Mouse (Mus musculus): ENCODE data around the gene Shisal1. TPM values are rescaled to one million over a fixed set of nuclear protein-coding genes. Genes with fewer than 3 reads are reported as not detected.

Gene Shisal1
- polyA plus RNA-seq, 1 experiment from 2014 or later: 0.51 TPM

- ATAC-seq (ENCODE audit: insufficient number of reproducible peaks, low FRiP score): no peak
- Histone ChIP-seq H3K9ac (no peak overlapping the region), H3K9me3 (replicated peaks) (no peaks in the 10 kb centered on the region), H3K4me2 (no peak overlapping the region), H3K27ac (ENCODE audit: poor library complexity, severe bottlenecking) (no peak overlapping the region), H3K4me1 (replicated peaks) (no peaks in the 10 kb centered on the region), H3K4me3 (no peak overlapping the region), H3K27me3 (replicated peaks) (peaks cover 38% of the 10 kb centered on the region), H3K36me3 (no peaks in the 10 kb centered on the region)
- WGBS: 63% methylated on average over 4 of the region's 4 CpGs
Observed at GRCm38 (mm10) chr15:84398617-84399016, 48.3 kb downstream of the Shisal1 start.

DNA sequence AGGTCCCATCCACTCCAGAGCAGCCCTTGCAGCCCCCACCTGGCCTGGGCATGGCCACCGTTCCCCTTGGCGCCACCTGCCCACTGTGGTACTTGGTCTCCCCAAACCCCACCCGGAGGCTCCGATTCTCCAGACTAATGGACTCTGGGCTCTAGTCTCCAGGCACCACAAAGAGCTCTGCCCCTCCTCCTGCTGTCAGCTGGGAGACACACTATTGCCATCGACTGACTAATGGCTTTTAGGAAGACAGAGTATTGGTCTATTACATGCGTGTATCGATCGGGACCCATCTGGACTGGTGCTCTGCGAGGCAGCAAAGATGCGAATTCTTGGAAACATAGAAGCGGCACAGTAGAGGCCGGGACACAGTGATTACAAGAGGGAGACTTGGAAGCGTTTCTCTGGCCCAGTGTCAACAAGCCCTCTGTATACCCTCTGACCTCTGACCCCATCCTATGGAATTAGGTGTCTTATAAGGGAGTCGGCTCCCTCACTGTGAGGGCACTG lies 49.2 kb downstream of the Shisal1 start:
- no peak overlapping the region for H3K27ac ChIP-seq (ENCODE audit: poor library complexity, severe bottlenecking)
- peaks cover 30% of the 10 kb centered on the region; the same call in 1 of the 2 replicates for H3K27me3 ChIP-seq (replicated peaks)
- no peaks in the 10 kb centered on the region for H3K9me3 ChIP-seq (replicated peaks)
- ATAC-seq (ENCODE audit: insufficient number of reproducible peaks, low FRiP score): no peak
- WGBS: 82% methylated on average over 14 of the region's 14 CpGs
- no peak overlapping the region for H3K4me3 ChIP-seq
- no peak overlapping the region for H3K9ac ChIP-seq
- no peaks in the 10 kb centered on the region for H3K36me3 ChIP-seq
- no peaks in the 10 kb centered on the region for H3K4me1 ChIP-seq (replicated peaks)
- no peak overlapping the region for H3K4me2 ChIP-seq

DNA sequence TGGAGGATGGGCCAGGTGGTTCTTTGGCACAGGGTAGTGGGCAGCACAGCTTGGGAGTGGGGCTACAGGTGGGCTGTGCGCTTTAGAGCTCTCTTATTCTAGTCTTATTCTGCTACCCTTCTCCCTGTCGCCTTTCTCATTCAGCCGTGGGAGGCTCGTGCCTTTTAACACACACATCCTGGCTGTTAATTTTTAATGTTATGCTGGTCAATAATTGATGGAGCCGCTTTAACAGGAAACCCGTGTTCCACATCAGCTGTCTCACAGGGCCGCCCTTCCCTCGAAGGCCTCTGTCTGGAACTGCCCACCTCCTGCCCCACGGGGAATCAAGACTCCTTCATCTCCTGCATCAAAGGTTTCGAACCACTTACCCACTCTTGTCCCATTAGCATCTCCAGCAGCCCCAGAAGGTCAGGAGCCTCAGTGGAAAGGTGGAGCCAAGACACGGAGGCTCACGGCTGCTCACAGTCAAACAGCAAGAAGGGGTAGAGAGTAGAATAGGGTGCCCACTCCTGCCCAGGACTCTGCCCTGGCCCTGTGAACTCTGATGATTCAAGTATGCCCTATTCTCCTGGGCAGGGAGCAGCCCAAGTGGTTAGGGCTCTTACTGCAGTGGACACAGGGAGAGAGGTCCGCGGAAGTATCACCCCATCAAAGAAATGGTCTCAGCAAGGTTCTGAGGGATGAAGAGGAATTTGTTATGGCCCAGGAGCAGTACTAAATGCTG lies 51.4 kb downstream of the Shisal1 start:
- Histone ChIP-seq H3K36me3 (no peaks in the 10 kb centered on the region), H3K4me1 (replicated peaks) (no peaks in the 10 kb centered on the region), H3K4me2 (no peak overlapping the region), H3K9ac (no peak overlapping the region), H3K9me3 (replicated peaks) (no peaks in the 10 kb centered on the region), H3K27ac (ENCODE audit: poor library complexity, severe bottlenecking) (no peak overlapping the region), H3K4me3 (no peak overlapping the region), H3K27me3 (replicated peaks) (0 out of 2 replicates have a peak, but pooled peaks cover 16% of the 10 kb centered on the region)
- no peak for ATAC-seq (ENCODE audit: insufficient number of reproducible peaks, low FRiP score)
- WGBS: 82% methylated on average over 14 of the region's 14 CpGs

DNA sequence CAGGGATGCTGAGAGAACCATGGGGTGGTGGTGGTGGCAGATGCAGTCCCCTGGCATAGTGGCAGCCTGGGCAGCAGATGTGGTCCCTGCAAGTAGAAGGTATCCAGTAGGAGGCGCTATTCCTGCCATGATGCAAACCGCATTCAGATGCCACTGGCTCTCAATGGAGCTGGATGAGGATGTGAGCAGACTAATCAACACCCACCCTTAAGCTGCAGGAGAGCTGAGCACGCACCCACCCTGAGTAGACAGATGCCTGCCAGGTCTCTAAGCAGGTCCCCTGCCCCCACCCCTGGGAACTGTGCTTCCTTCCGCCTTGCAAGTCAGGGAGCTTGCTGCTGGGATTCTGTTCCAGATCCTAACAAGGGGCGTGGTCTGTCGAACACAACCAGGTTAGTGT lies 53.6 kb downstream of the Shisal1 start:
- H3K9ac ChIP-seq: no peak overlapping the region
- ATAC-seq (ENCODE audit: insufficient number of reproducible peaks, low FRiP score): no peak
- no peak overlapping the region for H3K27ac ChIP-seq (ENCODE audit: poor library complexity, severe bottlenecking)
- H3K27me3 ChIP-seq (replicated peaks): 0 out of 2 replicates have a peak, but pooled peaks cover 11% of the 10 kb centered on the region
- H3K4me3 ChIP-seq: no peak overlapping the region
- no peak overlapping the region for H3K4me2 ChIP-seq
- 37% methylated on average over 6 of the region's 6 CpGs for WGBS
- peaks cover 7% of the 10 kb centered on the region; the same call in 1 of the 2 replicates for H3K9me3 ChIP-seq (replicated peaks)
- no peaks in the 10 kb centered on the region for H3K36me3 ChIP-seq
- no peaks in the 10 kb centered on the region for H3K4me1 ChIP-seq (replicated peaks)

DNA sequence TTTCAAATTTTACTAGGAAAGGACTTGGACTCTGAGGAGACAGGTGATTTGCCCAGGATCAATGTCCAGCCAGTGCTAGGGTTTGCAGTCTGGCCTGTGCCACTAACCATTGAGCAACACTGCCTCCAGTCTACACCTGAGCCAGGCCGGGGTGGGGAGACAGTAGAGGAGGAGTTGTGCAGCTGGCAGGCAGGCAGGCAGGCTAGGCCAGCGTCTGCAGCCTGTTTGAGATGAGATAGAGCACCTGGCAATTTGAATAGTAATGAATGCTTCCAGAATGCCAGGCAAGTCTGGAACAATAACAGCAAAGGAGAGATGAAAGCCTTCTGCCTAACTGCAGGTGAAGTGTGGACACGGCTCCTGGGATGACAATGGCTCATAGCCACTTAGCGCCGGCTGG lies 54.1 kb downstream of the Shisal1 start:
- no peak overlapping the region for H3K4me3 ChIP-seq
- 65% methylated on average over 5 of the region's 5 CpGs for WGBS
- H3K36me3 ChIP-seq: no peaks in the 10 kb centered on the region
- H3K9me3 ChIP-seq (replicated peaks): peaks cover 12% of the 10 kb centered on the region
- 0 out of 2 replicates have a peak, but pooled peaks cover 11% of the 10 kb centered on the region for H3K27me3 ChIP-seq (replicated peaks)
- no peak overlapping the region for H3K9ac ChIP-seq
- no peaks in the 10 kb centered on the region for H3K4me1 ChIP-seq (replicated peaks)
- H3K4me2 ChIP-seq: no peak overlapping the region
- no peak for ATAC-seq (ENCODE audit: insufficient number of reproducible peaks, low FRiP score)
- no peak overlapping the region for H3K27ac ChIP-seq (ENCODE audit: poor library complexity, severe bottlenecking)

- no peak overlapping the region for H3K4me3 ChIP-seq
- no peak overlapping the region for H3K27ac ChIP-seq (ENCODE audit: poor library complexity, severe bottlenecking)
- H3K4me2 ChIP-seq: no peak overlapping the region
- H3K27me3 ChIP-seq (replicated peaks): 0 out of 2 replicates have a peak, but pooled peaks cover 11% of the 10 kb centered on the region
- no peak for ATAC-seq (ENCODE audit: insufficient number of reproducible peaks, low FRiP score)
- no peaks in the 10 kb centered on the region for H3K4me1 ChIP-seq (replicated peaks)
- no peaks in the 10 kb centered on the region for H3K36me3 ChIP-seq
- 85% methylated on average over 4 of the region's 4 CpGs for WGBS
- H3K9ac ChIP-seq: no peak overlapping the region
- H3K9me3 ChIP-seq (replicated peaks): peaks cover 19% of the 10 kb centered on the region
Observed at GRCm38 (mm10) chr15:84392131-84392530, 54.8 kb downstream of the Shisal1 start.

GRCm38 (mm10) chr15:84388698-84389131 lies 58.2 kb downstream of the Shisal1 start:
- H3K36me3 ChIP-seq: no peaks in the 10 kb centered on the region
- ATAC-seq (ENCODE audit: insufficient number of reproducible peaks, low FRiP score): no peak
- no peak overlapping the region for H3K9ac ChIP-seq
- H3K27me3 ChIP-seq (replicated peaks): no peaks in the 10 kb centered on the region
- H3K9me3 ChIP-seq (replicated peaks): peaks cover 25% of the 10 kb centered on the region
- H3K4me3 ChIP-seq: no peak overlapping the region
- H3K27ac ChIP-seq (ENCODE audit: poor library complexity, severe bottlenecking): no peak overlapping the region
- H3K4me1 ChIP-seq (replicated peaks): no peaks in the 10 kb centered on the region
- WGBS: 81% methylated on average over 8 of the region's 8 CpGs
- no peak overlapping the region for H3K4me2 ChIP-seq

DNA sequence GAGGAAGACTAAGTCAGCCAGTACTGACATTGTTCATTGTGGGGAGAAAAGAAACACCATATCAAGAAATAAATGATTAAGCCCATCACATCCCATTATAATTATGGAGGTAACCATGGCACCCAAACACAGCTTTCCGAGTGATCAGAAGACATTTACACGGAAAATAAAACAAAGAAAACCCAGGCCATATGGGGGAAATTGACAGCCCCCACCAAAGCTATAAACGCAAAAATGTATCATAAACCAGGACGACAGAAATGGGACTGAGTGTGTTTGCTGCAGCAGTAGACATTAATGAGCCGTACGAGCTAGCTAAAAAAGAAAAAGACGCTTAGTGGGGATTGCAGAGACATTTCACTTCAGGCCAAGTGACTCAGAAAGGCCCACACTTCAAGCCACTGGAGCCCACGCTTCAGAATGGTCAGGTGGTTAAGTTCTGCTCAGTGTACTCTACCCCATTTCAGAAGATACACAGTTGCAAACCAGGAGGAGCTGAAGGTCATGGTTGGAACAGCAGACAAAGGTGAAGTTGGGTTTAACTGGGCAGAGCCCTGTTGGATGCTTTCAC lies 60.8 kb downstream of the Shisal1 start:
- 84% methylated on average over 8 of the region's 8 CpGs for WGBS
- Histone ChIP-seq H3K9ac (no peak overlapping the region), H3K4me3 (no peak overlapping the region), H3K36me3 (no peaks in the 10 kb centered on the region), H3K4me2 (no peak overlapping the region), H3K27ac (ENCODE audit: poor library complexity, severe bottlenecking) (no peak overlapping the region), H3K27me3 (replicated peaks) (no peaks in the 10 kb centered on the region), H3K9me3 (replicated peaks) (peaks cover 25% of the 10 kb centered on the region), H3K4me1 (replicated peaks) (no peaks in the 10 kb centered on the region)
- ATAC-seq (ENCODE audit: insufficient number of reproducible peaks, low FRiP score): no peak

GRCm38 (mm10) chr15:84384066-84384465 lies 62.8 kb downstream of the Shisal1 start:
- Histone ChIP-seq H3K4me3 (no peak overlapping the region), H3K27ac (ENCODE audit: poor library complexity, severe bottlenecking) (no peak overlapping the region), H3K4me2 (no peak overlapping the region), H3K9me3 (replicated peaks) (peaks cover 24% of the 10 kb centered on the region), H3K4me1 (replicated peaks) (no peaks in the 10 kb centered on the region), H3K27me3 (replicated peaks) (no peaks in the 10 kb centered on the region), H3K9ac (no peak overlapping the region), H3K36me3 (no peaks in the 10 kb centered on the region)
- 86% methylated on average over 9 of the region's 9 CpGs for WGBS
- ATAC-seq (ENCODE audit: insufficient number of reproducible peaks, low FRiP score): no peak

GRCm38 (mm10) chr15:84380181-84380580 lies 66.7 kb downstream of the Shisal1 start:
- Histone ChIP-seq H3K4me3 (no peak overlapping the region), H3K9me3 (replicated peaks) (peaks cover 4% of the 10 kb centered on the region; the same call in 1 of the 2 replicates), H3K4me1 (replicated peaks) (no peaks in the 10 kb centered on the region), H3K27ac (ENCODE audit: poor library complexity, severe bottlenecking) (no peak overlapping the region), H3K36me3 (no peaks in the 10 kb centered on the region), H3K9ac (no peak overlapping the region), H3K4me2 (no peak overlapping the region), H3K27me3 (replicated peaks) (no peaks in the 10 kb centered on the region)
- no peak for ATAC-seq (ENCODE audit: insufficient number of reproducible peaks, low FRiP score)
- 73% methylated on average over 10 of the region's 10 CpGs for WGBS

- Histone ChIP-seq H3K27ac (ENCODE audit: poor library complexity, severe bottlenecking) (no peak overlapping the region), H3K4me3 (no peak overlapping the region), H3K27me3 (replicated peaks) (no peaks in the 10 kb centered on the region), H3K9ac (no peak overlapping the region), H3K9me3 (replicated peaks) (peaks cover 12% of the 10 kb centered on the region), H3K4me2 (no peak overlapping the region), H3K4me1 (replicated peaks) (no peaks in the 10 kb centered on the region), H3K36me3 (no peaks in the 10 kb centered on the region)
- 79% methylated on average over 9 of the region's 9 CpGs for WGBS
- ATAC-seq (ENCODE audit: insufficient number of reproducible peaks, low FRiP score): no peak
Observed at GRCm38 (mm10) chr15:84378734-84379133, 68.2 kb downstream of the Shisal1 start.

Measured in heart, embryonic 12.5 days (tissue).